Mouse (Mus musculus): ENCODE measurements around the gene Gm45753. TPM values are rescaled to one million over a fixed set of nuclear protein-coding genes. Genes with fewer than 3 reads are reported as not detected.
A peak's percentile ranks its signal among the peaks of the same experiment; 100 is the strongest.

Gene Gm45753
- total RNA-seq, 2 experiments from 2014 or later = not detected

GRCm38 (mm10) chr8:45277453-45277852 is 30.8 kb downstream of the Gm45753 start:
- no peak for DNase-seq (ENCODE audit: low spot score in 2 of 2)

DNA sequence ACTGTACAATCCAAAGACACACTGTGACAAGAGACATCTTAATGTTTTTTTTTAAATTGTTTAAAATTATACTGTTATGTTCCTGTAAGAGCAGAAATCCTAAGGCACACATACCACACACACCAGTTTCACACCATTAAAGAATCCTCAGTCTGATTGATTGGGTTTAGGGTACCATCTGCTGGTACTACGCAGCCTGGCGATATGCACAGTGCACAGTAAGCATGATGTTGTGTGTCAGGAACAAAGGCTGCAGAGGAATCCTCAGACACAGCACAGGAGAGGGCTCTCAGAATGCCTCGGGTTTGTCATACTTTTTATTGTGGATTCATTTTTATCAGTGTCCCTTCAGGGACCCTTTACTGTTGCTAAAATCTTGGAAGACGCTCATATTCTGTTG is 33.9 kb downstream of the Gm45753 start:
- no peak for DNase-seq (ENCODE audit: low spot score in 2 of 2)

DNA sequence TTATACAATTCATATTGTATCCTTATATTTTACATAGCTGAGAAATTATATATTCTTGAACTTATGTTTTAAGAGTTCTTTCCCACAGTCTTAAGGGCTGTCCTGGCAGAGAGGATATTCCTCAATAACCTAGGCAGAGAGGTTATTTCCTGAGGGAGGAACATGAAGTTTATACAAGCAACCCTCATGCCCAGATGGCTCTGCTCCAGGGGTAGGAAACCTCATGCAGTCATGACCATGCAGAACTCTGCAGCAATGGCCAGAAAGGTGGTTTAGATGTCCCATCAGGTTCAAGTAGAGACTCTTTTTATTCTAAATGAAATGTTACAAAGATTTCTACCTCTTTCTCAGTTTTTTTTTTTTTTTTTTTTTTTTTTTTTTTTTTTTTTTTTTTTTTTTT is 39.2 kb downstream of the Gm45753 start:
- DNase-seq (ENCODE audit: low spot score in 2 of 2) = no peak

DNA sequence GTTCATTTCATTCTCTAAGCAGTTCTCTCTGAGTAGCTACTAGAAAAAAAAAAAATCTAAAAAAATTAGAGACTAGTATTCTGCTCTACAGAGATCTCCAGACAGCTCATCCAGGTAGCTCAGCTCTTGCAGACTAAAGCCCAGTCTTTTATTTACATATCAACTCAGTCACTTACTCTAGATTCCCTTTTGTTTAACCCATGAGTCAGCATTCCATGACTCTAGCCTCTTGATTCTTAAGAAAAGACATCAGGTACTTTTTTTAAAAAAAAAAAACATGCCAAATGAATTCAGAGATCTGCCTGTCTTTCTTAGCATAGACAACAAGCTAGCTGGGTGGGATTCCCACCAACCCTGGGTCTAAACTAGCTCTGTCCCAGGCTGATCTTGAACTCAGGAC is 39.8 kb downstream of the Gm45753 start:
- no peak for DNase-seq (ENCODE audit: low spot score in 2 of 2)

DNA sequence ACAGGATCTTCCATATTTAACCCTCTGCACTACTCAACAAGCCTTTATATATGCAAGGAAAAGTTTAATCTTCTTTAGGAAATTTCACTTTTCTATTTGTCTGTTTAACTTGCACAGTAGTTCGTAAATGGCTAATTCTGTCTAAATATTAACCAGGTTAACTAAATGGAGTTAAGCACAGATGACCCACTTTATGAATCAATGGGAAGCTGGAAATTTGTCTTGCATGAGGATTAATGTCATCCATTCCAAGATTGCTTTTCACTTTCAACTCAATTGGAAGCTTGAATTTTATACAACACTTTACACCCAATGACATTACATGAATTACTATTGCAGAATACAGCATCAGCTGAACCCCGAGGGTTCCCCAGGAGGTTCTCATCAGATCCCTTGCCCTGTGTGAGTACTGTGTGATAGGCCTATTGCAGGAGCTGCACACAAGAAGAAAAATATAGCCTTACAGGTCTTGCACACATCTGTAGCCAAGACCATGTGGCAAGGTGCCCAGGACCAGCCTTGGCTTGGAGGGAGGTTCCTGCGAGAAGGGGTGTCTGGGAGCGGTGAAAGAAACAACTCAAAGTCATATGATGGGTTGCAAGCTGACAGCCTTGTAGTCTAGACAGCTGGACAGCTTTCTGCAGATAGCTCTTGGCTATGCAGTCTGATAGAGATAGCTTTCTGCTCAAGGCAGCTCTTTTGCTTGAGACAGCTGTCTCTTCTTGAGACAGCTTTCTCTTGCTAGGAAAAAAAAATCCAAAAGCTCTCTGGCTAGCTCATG is 40.5 kb downstream of the Gm45753 start:
- DNase-seq (ENCODE audit: low spot score in 2 of 2) = no peak

DNA sequence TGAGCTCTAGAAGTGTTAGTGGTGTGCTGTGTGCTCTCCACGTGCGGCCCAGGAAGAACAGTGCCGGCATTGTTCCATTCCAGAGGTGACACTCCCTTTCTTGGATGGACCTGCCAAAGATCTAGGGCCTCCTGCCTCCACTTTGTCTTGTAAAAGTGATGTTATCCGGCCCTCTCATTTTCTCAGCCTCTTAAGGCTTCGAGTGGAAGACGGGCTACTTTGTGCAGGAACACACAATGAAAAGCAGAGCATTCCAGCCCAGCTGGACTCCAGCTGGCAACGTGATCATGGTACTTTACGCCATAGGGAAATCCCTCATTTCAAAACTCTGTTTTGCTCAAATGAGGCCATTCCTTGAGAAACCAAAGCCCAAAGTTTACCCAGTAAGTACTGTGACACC is 41.3 kb downstream of the Gm45753 start:
- no peak for DNase-seq (ENCODE audit: low spot score in 2 of 2)

DNA sequence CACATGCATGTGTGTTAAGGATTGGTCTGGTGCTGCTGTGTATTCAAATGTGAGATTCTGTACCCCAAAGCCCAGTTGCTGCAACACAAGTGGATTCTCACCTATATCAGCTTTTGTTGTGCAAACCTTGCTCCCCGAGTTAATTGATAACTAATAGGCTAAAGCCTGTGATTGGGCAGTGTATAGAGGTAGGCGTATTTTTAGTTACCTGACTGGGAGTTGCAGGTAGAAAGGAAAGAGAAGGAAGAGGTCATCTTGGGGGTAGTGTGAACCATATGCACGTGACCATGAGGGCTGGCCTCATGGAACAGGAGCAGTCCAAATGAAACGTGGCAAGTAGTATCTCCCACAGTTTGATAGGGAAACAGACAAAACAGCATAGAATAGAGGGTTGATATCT is 43.3 kb downstream of the Gm45753 start:
- no peak for DNase-seq (ENCODE audit: low spot score in 2 of 2)

- no peak for DNase-seq (ENCODE audit: low spot score in 2 of 2)
Observed at GRCm38 (mm10) chr8:45262851-45263250, 45.4 kb downstream of the Gm45753 start.

- DNase-seq (ENCODE audit: low spot score in 2 of 2) = no peak
Observed at GRCm38 (mm10) chr8:45261920-45262319, 46.3 kb downstream of the Gm45753 start, which contains the start of gene F11. Gene F11, minus strand, starts transcription at chr8:45262031.

- no peak for DNase-seq (ENCODE audit: low spot score in 2 of 2)
Observed at GRCm38 (mm10) chr8:45258421-45258820, 49.8 kb downstream of the Gm45753 start.

DNA sequence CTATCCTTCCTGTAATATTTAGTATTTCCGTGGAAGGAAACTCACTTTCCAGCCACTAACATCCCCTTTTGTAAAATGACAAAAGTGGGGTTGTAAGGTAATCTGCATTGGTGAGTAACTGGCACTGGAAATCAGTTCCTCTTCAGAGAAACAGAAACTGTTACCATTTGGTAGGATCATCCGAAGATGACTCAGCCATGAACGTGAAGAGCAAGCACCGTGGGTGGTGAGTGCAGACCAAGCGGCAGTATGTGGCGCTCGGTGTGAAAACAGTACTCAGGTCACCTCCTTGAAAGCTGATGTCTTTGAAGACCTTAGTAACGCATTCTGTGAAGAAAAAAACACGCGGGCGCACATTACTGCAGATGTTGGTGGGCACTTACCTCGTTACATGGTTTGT is 53.2 kb downstream of the Gm45753 start:
- DNase-seq (ENCODE audit: low spot score in 2 of 2) = no peak

DNA sequence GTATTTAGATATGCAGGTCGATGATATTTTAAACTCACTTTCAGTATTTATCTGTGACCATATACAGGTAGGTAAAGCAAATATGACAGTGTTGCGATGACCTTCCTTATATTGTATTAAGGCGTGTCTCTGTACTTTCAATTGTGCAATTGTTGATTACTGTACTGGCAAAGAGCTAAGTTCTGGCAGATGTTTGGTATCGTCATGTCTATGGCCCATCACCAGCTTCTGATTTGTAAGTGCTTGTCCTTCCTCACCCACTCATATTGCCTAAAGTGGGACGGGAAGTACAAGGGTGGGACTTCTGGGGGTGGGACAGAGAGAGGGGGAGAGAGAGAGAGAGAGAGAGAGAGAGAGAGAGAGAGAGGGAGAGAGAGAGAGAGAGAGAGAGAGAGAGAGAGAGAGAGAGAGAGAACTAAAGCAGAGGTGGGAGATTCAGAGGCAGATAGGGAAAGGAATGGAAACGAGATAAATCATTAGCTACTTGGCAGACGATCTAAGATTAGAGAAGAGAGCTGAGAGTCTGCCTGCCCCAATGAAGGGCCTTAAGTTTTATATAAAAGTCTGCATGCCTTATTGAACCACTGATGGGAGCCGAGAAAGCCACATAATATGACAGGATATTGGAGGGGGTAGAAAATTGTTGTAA is 53.9 kb downstream of the Gm45753 start:
- DNase-seq (ENCODE audit: low spot score in 2 of 2) = no peak

- DNase-seq (ENCODE audit: low spot score in 2 of 2) = no peak
Observed at GRCm38 (mm10) chr8:45253586-45253985, 54.7 kb downstream of the Gm45753 start.

DNA sequence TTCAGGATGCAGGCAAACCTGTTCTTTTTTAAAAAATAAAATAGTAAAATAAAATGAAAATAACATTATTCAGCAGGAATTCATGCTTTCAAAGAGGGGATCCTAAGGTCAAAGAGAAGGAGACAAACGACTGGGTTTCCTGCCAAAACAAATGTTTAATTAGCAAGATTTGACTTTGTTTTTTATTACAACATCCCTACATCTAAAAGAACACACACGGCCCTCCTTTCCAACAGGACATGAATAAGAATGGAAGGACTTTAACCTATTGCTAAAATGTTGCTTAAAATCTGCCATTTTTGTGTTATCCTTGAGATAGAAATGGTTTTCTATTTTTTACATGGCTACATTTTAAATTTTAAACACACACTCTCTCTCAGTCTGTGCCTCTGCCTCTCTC is 55.2 kb downstream of the Gm45753 start:
- DNase-seq (ENCODE audit: low spot score in 2 of 2) = no peak

GRCm38 (mm10) chr8:45246307-45246706 is 62.0 kb downstream of the Gm45753 start:
- no peak for DNase-seq (ENCODE audit: low spot score in 2 of 2)

DNA sequence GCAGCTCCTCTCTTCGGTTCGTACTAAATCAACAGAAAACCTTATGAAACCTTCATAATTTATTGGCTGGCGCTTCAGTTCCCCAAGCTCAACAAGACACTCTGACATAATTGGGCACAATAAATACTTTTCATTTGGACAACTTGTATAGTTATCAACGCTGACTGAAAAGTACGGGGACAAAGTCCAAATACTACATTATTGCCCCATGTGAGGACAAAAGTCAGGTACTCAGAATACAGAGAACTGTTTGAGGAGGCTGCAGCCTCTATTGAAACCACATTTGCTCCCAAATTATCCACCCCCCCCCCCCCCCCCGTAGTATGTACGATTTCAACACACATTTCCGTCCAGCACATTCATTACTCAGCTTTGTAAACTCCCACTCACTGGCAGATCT is 68.9 kb downstream of the Gm45753 start:
- no peak for DNase-seq (ENCODE audit: low spot score in 2 of 2)

DNA sequence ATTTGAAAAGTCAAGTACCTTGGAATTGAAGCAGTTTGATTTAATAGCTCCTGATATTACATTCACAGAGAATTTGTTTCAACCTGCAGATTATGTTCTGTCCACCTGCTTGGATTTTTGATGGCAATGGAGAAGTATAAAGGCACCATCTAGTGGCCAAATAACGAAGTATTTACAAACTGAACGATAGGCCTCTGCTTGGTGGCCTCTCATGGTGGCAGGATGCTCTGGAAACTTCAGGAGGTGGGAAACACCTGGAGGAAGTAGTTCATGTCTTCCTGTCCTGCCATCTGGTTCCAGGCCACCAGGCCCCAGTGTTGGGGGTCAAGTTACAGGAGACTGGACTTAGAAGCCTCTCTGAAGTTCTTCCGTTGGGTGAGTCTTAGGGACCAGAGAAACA is 70.0 kb downstream of the Gm45753 start:
- DNase-seq (ENCODE audit: low spot score in 2 of 2) = no peak

- DNase-seq (ENCODE audit: low spot score in 2 of 2) = peak; percentile 40 to 41
Observed at GRCm38 (mm10) chr8:45236164-45236912, 71.9 kb downstream of the Gm45753 start.

- DNase-seq (ENCODE audit: low spot score in 2 of 2) = no peak
Observed at GRCm38 (mm10) chr8:45235228-45235627, 73.0 kb downstream of the Gm45753 start.

- no peak for DNase-seq (ENCODE audit: low spot score in 2 of 2)
Observed at GRCm38 (mm10) chr8:45233256-45233655, 75.0 kb downstream of the Gm45753 start.
